Mouse (Mus musculus) liver, embryonic 11.5 days (tissue): ENCODE data around the gene Ly6g6c. TPM values are rescaled to one million over a fixed set of nuclear protein-coding genes. Genes with fewer than 3 reads are reported as not detected.

Experiments
- ATAC-seq: fragments of 200-750 bp; cut with Nextera tagmentation; replicated peaks from 2 replicates; pipeline ENCODE4 v1.8.0; 2017; ENCODE audit warnings: moderate number of reproducible peaks, mild to moderate bottlenecking, moderate TSS enrichment, moderate library complexity; ENCODE audit not compliant: low FRiP score
- DNase-seq: peaks from one replicate; pipeline ENCODE4 v3.0.0-alpha.2; 2017; ENCODE audit warnings: low spot score
- H3K27ac ChIP-seq: fragments of 300-500 bp; sonication (generic); 2 replicates; pipeline ENCODE4 v1.5.1; 2014; ENCODE audit warnings: mild to moderate bottlenecking, low read depth, low read length, control low read depth
- H3K27me3 ChIP-seq: fragments of 300-500 bp; sonication (generic); replicated peaks from 2 replicates; pipeline ENCODE4 v1.6.1; 2014; ENCODE audit warnings: low read length, mixed read lengths; ENCODE audit not compliant: control insufficient read depth, insufficient read depth
- H3K36me3 ChIP-seq: fragments of 300-500 bp; sonication (generic); 2 replicates; pipeline ENCODE4 v1.6.1; 2014; ENCODE audit warnings: mild to moderate bottlenecking, low read length, moderate library complexity, mixed read lengths; ENCODE audit not compliant: control insufficient read depth, insufficient read depth
- H3K4me1 ChIP-seq: fragments of 300-500 bp; sonication (generic); replicated peaks from 2 replicates; pipeline ENCODE4 v1.6.1; 2014; ENCODE audit warnings: low read length, mixed read lengths; ENCODE audit not compliant: control insufficient read depth, insufficient read depth
- H3K4me2 ChIP-seq: fragments of 300-500 bp; sonication (generic); 2 replicates; pipeline ENCODE4 v1.6.1; 2014; ENCODE audit warnings: mild to moderate bottlenecking, control low read depth, moderate library complexity
- H3K4me3 ChIP-seq: fragments of 300-500 bp; sonication (generic); 2 replicates; pipeline ENCODE4 v1.5.1; 2014; ENCODE audit warnings: low read depth, low read length, control low read depth
- H3K9ac ChIP-seq: fragments of 300-500 bp; sonication (generic); 2 replicates; pipeline ENCODE4 v1.6.1; 2014; ENCODE audit warnings: low read depth, low read length, control low read depth
- H3K9me3 ChIP-seq: fragments of 300-500 bp; sonication (generic); 2 replicates; pipeline ENCODE4 v1.6.1; 2016; ENCODE audit warnings: low read length, inconsistent platforms, mixed read lengths; ENCODE audit not compliant: control insufficient read depth
- WGBS: fragments of 180-500 bp; shearing (Covaris S2); extraction: QIAGEN DNeasy Blood & Tissue Kit; methylation state at CpG from one replicate; pipeline ENCODE4 v1.1.7; 2014; 5-methylcytosine and 5-hydroxymethylcytosine counted together
- polyA plus RNA-seq: library from polyadenylated mRNA; unstranded; fragments of >200 nt; fragmentation: Nextera tagmentation; extraction: Ambion mirVana; gene quantifications from 2 replicates; pipeline ENCODE4 v1.2.1, GENCODE M21; 2014

Ly6g6c gene
- polyA plus RNA-seq, 1 experiment from 2014 or later, result 1.8 TPM

GRCm38 (mm10) chr17:35049561-35050016 is 15.6 kb upstream of the Ly6g6c start, which contains the start of gene Clic1:
Gene Clic1, plus strand, starts transcription at chr17:35049966.
- ATAC-seq (peak; percentile 1; the same call in 1 of the 2 replicates), DNase-seq (peak; percentile 81)
- Histone ChIP-seq H3K27ac (peak within 1 kb of the TSS; percentile 87), H3K4me1 (peaks cover 55% of the 10 kb centered on the region), H3K4me2 (peak within 1 kb of the TSS; percentile 99), H3K9me3 (no peaks in the 10 kb centered on the region), H3K27me3 (no peaks in the 10 kb centered on the region), H3K4me3 (peak within 1 kb of the TSS; percentile 81), H3K36me3 (peaks cover 19% of the 10 kb centered on the region), H3K9ac (peak within 1 kb of the TSS; percentile 86)
- WGBS, result 3% methylated on average over 11 of the region's 11 CpGs

DNA sequence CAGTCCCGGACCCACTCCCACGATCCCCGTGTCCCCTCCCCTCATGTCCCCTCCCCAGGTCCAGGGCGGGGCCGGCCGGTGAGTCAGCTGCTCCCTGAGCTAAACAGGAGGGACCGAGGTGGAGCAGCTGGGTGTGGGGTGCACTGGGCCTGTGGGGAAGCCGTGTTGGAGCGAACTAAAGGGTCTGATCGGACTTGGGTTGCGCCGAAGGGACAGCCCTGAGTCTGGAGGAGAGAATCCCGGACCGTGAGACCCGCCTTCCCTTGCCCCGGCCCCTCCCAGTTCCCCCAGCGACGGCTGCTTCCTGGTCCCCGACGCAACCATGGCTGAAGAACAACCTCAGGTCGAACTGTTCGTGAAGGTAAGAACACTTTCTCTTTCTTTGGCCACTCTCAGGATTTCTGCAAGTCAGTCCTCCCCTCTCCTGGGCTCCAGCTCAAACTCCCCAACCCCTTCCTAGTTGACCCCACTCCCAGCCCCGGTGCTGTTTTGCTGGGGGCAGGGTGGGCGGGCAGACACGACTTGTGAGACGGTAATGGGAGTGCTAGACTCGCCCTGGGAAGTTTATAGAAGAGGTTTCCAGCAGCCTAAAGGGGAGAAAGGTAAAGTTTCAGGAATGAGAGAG is 14.9 kb upstream of the Ly6g6c start:
- DNase-seq, result peak; percentile 82
- peaks cover 49% of the 10 kb centered on the region for H3K4me1 ChIP-seq

DNA sequence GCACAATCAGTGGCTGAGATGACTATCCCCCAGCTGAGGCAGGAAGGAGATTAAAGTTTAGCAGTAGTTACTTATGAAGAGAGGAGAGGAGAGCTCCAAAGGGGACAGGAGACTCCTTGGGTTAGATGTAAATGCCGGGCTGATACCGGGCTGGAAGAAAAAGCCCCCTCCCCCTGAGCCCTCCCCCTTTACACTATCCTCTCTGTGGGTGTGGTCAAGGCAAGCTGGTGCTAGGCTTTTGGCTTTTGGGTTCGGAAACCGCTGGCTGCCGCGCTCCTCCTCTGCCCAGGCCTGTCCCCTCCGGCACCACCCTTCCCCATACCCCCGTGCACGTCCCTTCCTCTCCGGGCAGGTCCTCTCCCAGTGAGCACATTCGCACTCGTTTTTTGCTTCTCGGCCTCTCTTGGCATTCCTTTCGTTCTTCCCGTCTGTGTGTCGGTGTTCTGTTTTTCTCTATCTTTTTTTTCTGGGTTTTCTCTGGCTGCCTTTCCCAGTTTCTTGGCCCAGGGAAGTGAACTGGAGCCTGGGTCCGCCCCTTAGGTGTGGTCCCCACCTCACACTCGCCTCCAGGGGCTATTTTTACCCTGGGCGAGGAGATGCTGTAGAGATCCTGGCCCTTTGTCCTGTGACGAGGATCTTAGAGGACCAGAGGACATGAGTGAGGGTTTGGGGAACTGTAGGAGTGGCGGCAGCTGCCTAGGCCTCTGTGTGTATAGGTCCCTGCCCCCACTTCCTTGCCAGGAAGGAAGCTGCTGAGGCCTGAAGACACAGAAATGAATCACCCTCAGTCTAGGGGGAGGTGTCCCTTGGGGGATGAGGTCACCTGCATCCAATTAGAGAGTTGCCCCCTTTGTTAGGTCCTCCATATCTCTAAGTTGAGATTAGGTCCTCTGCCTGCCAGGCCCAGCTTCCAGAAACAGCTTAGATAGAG is 13.8 kb upstream of the Ly6g6c start:
- peak overlapping the region; percentile 86 for H3K9ac ChIP-seq
- ATAC-seq (peak; percentile 62), DNase-seq (peak; percentile 77)
- H3K36me3 ChIP-seq, result peaks cover 32% of the 10 kb centered on the region
- peak overlapping the region; percentile 99 for H3K4me2 ChIP-seq
- WGBS, result 3% methylated on average over 21 of the region's 21 CpGs
- no peaks in the 10 kb centered on the region for H3K9me3 ChIP-seq
- no peaks in the 10 kb centered on the region for H3K27me3 ChIP-seq
- H3K4me3 ChIP-seq, result peak overlapping the region; percentile 81
- H3K27ac ChIP-seq, result peak overlapping the region; percentile 87
- H3K4me1 ChIP-seq, result peaks cover 46% of the 10 kb centered on the region

More for the DNA sequence above, 14.9 kb upstream of the Ly6g6c start:
- Histone ChIP-seq H3K36me3 (peaks cover 22% of the 10 kb centered on the region), H3K27ac (peak overlapping the region; percentile 87), H3K27me3 (no peaks in the 10 kb centered on the region), H3K9me3 (no peaks in the 10 kb centered on the region), H3K4me2 (peak overlapping the region; percentile 99), H3K4me3 (peak overlapping the region; percentile 81), H3K9ac (peak overlapping the region; percentile 86)
- ATAC-seq, result peak; percentile 14
- under 1% methylated on average over 27 of the region's 27 CpGs for WGBS

- Histone ChIP-seq H3K27me3 (no peaks in the 10 kb centered on the region), H3K9ac (peak overlapping the region; percentile 86), H3K27ac (peak overlapping the region; percentile 87; the same call in 1 of the 2 replicates), H3K4me2 (peak overlapping the region; percentile 99), H3K4me3 (peak overlapping the region; percentile 81), H3K36me3 (peaks cover 37% of the 10 kb centered on the region), H3K9me3 (no peaks in the 10 kb centered on the region), H3K4me1 (peaks cover 46% of the 10 kb centered on the region)
- WGBS, result 77% methylated on average over 12 of the region's 12 CpGs
- no peak for ATAC-seq
- DNase-seq, result no peak
These were observed 12.9 kb upstream of the Ly6g6c start for GRCm38 (mm10) chr17:35052271-35052798.

DNA sequence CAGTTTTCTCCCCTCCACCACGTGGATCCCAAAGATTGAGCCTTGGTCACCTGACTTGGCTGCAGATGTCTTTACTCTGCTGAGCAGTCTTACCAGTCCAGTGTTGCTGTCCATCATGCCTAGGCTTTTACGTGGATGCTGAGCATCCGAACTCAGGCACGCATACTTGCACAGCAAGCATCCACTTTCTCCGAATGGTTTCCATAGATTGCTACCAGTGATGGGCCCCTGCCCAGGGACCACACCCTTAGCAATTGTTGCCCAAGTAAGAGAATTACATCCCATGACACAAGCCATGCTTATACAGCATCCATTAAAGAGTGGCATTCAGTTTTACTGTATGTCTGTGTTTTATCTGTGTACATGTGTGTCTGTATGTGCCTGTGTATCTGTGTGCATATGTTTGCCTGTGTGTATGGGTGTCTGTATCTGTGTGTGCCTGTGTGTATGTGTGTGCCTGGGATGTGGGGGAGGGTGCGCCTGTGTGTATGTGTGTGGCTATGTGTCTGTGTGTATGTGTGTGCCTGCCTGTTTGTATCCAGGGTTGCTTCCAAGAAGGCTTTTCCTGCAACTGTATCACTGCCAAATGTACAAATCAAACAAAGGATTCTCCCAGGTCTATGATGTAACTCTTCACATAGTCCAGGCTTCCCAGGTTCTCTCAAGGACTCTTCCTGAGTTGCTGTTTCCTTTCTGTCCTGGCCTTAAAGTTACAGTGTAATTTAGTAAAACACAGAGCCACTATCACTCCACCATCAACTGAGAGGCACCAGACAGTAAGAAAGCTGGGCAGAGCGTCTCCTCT is 9.3 kb upstream of the Ly6g6c start:
- H3K27me3 ChIP-seq, result no peaks in the 10 kb centered on the region
- H3K9ac ChIP-seq, result no peak overlapping the region
- peak overlapping the region; percentile 32; the same call in 1 of the 2 replicates for H3K27ac ChIP-seq
- peaks cover 47% of the 10 kb centered on the region for H3K4me1 ChIP-seq
- H3K4me3 ChIP-seq, result no peak overlapping the region
- H3K36me3 ChIP-seq, result peaks cover 42% of the 10 kb centered on the region
- H3K9me3 ChIP-seq, result no peaks in the 10 kb centered on the region
- H3K4me2 ChIP-seq, result no peak overlapping the region; the same call in 1 of the 2 replicates
- 86% methylated on average over 7 of the region's 7 CpGs for WGBS
- ATAC-seq (no peak), DNase-seq (no peak)

GRCm38 (mm10) chr17:35057090-35057489 is 8.1 kb upstream of the Ly6g6c start:
- H3K36me3 ChIP-seq, result peaks cover 50% of the 10 kb centered on the region
- no peak for ATAC-seq
- peaks cover 48% of the 10 kb centered on the region for H3K4me1 ChIP-seq

GRCm38 (mm10) chr17:35058316-35058715 is 6.9 kb upstream of the Ly6g6c start:
- 70% methylated on average over 9 of the region's 9 CpGs for WGBS
- DNase-seq (no peak), ATAC-seq (no peak)
- Histone ChIP-seq H3K4me3 (peak overlapping the region; percentile 64; the same call in 1 of the 2 replicates), H3K27ac (no peak overlapping the region), H3K27me3 (no peaks in the 10 kb centered on the region), H3K4me1 (peaks cover 39% of the 10 kb centered on the region), H3K4me2 (peak overlapping the region; percentile 84), H3K9ac (no peak overlapping the region), H3K36me3 (peaks cover 42% of the 10 kb centered on the region), H3K9me3 (no peaks in the 10 kb centered on the region)

More at GRCm38 (mm10) chr17:35057090-35057489, 8.1 kb upstream of the Ly6g6c start:
- Histone ChIP-seq H3K4me2 (no peak overlapping the region), H3K9ac (no peak overlapping the region), H3K27me3 (no peaks in the 10 kb centered on the region), H3K9me3 (no peaks in the 10 kb centered on the region), H3K4me3 (no peak overlapping the region), H3K27ac (peak overlapping the region; percentile 45; the same call in 1 of the 2 replicates)
- 49% methylated on average over 3 of the region's 3 CpGs for WGBS
- DNase-seq, result no peak
